Mouse (Mus musculus) intestine, embryonic 14.5 days (tissue): Measurements from ENCODE around the gene Tkt. TPM values are rescaled to one million over a fixed set of nuclear protein-coding genes. Genes with fewer than 3 reads are reported as not detected.

Experiments
- ATAC-seq: fragments of 200-750 bp; cut with Nextera tagmentation; replicated peaks from 2 replicates; pipeline ENCODE4 v1.8.0; 2017; ENCODE audit warnings: low read depth, moderate number of reproducible peaks, moderate TSS enrichment, moderate library complexity; ENCODE audit not compliant: low FRiP score, low TSS enrichment
- DNase-seq: peaks from one replicate; pipeline ENCODE4 v3.0.0-alpha.2; 2018; ENCODE audit warnings: low spot score
- H3K27ac ChIP-seq: fragments of 300-500 bp; sonication (generic); 2 replicates; pipeline ENCODE4 v1.5.1; 2014; ENCODE audit warnings: low read depth, mild to moderate bottlenecking, control low read depth
- H3K27me3 ChIP-seq: fragments of 300-500 bp; sonication (generic); replicated peaks from 2 replicates; pipeline ENCODE4 v1.6.1; 2014; ENCODE audit warnings: low read length, control low read depth; ENCODE audit not compliant: control insufficient read depth, insufficient read depth
- H3K36me3 ChIP-seq: fragments of 300-500 bp; sonication (generic); 2 replicates; pipeline ENCODE4 v1.6.1; 2014; ENCODE audit warnings: low read length, control low read depth; ENCODE audit not compliant: control insufficient read depth, insufficient read depth
- H3K4me1 ChIP-seq: fragments of 300-500 bp; sonication (generic); replicated peaks from 2 replicates; pipeline ENCODE4 v1.6.1; 2014; ENCODE audit warnings: low read length, control low read depth, mixed read lengths; ENCODE audit not compliant: control insufficient read depth, insufficient read depth
- H3K4me2 ChIP-seq: fragments of 300-500 bp; sonication (generic); 2 replicates; pipeline ENCODE4 v1.6.1; 2014; ENCODE audit warnings: low read length
- H3K4me3 ChIP-seq: fragments of 300-500 bp; sonication (generic); 2 replicates; pipeline ENCODE4 v1.5.1; 2014; ENCODE audit warnings: low read depth, low read length, control low read depth, mixed read lengths
- H3K9ac ChIP-seq: fragments of 300-500 bp; sonication (generic); 2 replicates; pipeline ENCODE4 v1.6.1; 2014; ENCODE audit warnings: mild to moderate bottlenecking, low read length
- H3K9me3 ChIP-seq: fragments of 300-500 bp; sonication (generic); 2 replicates; pipeline ENCODE4 v1.6.1; 2016; ENCODE audit warnings: low read length, control low read depth; ENCODE audit not compliant: control insufficient read depth
- WGBS: fragments of 180-500 bp; shearing (Covaris S2); extraction: QIAGEN DNeasy Blood & Tissue Kit; methylation state at CpG from one replicate; pipeline ENCODE4 v1.1.7; 2014; 5-methylcytosine and 5-hydroxymethylcytosine counted together
- polyA plus RNA-seq: library from polyadenylated mRNA; unstranded; fragments of >200 nt; fragmentation: Nextera tagmentation; extraction: Ambion mirVana; gene quantifications from 2 replicates; pipeline ENCODE4 v1.2.1, GENCODE M21; 2014

The Tkt gene
- polyA plus RNA-seq, 1 experiment from 2014 or later = 134 TPM

DNA sequence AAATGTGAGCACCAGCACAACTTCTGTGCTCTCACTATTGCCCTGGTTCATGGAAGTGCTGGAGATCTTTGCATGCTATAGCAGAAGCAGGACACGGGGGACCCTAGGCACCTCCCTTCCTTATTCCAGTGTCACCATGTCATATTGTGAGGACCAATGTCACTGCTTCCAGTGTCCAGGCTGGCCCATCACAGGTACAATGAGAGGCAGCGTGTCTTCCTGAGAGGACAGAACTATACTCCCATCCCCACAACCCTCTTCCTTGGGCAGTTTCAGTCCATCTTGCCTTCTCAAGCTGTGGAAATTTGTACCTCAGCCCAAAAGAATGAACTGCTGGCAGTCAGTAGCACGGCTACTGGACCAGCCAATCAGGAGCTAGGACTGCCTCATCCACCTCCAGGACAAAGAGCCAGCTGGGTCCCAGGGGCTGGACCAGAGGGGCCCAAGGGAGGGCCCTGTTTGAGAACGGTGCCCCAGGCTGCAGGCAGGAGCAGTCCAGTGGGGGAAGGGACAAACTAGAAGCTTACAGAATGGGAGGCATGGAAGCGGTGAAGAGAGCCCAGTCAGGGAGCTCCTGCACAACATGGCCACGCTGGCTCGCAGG lies 46.0 kb downstream of the Tkt start:
- Histone ChIP-seq H3K36me3 (peaks cover 31% of the 10 kb centered on the region), H3K4me2 (0 out of 2 replicates have a peak overlapping the region, but pooled peaks have one; percentile 0), H3K27me3 (no peaks in the 10 kb centered on the region), H3K27ac (peak overlapping the region; percentile 55; the same call in 1 of the 2 replicates), H3K4me3 (no peak overlapping the region), H3K4me1 (peaks cover 14% of the 10 kb centered on the region), H3K9ac (no peak overlapping the region), H3K9me3 (no peaks in the 10 kb centered on the region)
- WGBS = 44% methylated on average over 7 of the region's 7 CpGs
- DNase-seq (no peak), ATAC-seq (peak; percentile 77; the same call in 1 of the 2 replicates)

GRCm38 (mm10) chr14:30595576-30596313 lies 47.6 kb downstream of the Tkt start:
- no peak overlapping the region for H3K4me3 ChIP-seq
- H3K27ac ChIP-seq = no peak overlapping the region
- H3K4me1 ChIP-seq = peaks cover 14% of the 10 kb centered on the region
- WGBS = 86% methylated on average over 8 of the region's 8 CpGs
- DNase-seq (no peak), ATAC-seq (no peak)
- H3K4me2 ChIP-seq = no peak overlapping the region
- H3K9me3 ChIP-seq = no peaks in the 10 kb centered on the region
- H3K9ac ChIP-seq = no peak overlapping the region
- H3K27me3 ChIP-seq = no peaks in the 10 kb centered on the region
- peaks cover 44% of the 10 kb centered on the region for H3K36me3 ChIP-seq

DNA sequence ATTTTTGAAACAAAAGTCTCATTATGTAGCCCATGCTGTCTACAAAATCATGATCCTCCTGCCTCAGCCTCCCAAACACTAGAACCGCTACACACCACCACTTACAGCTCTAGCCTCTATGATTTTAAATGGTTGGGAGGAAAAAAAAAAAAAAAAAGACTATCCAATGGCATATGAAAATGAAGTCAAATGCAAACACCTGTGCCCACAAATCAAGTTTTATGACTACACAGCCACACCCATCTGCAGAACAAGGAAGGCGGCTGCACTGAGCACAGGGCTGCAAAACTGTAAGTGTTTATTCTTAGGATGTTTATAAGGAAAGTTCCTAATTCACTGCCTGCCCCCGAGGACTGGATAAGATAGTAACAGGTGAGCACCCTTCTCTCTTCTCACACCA lies 48.2 kb downstream of the Tkt start:
- Histone ChIP-seq H3K9me3 (no peaks in the 10 kb centered on the region), H3K27me3 (no peaks in the 10 kb centered on the region), H3K9ac (no peak overlapping the region), H3K4me1 (peaks cover 14% of the 10 kb centered on the region), H3K27ac (no peak overlapping the region), H3K4me3 (no peak overlapping the region), H3K4me2 (no peak overlapping the region), H3K36me3 (peaks cover 51% of the 10 kb centered on the region)
- WGBS = 54% methylated on average over 3 of the region's 3 CpGs
- ATAC-seq (no peak), DNase-seq (no peak)

- Histone ChIP-seq H3K4me3 (no peak overlapping the region), H3K36me3 (peaks cover 57% of the 10 kb centered on the region), H3K4me1 (peaks cover 14% of the 10 kb centered on the region), H3K9me3 (no peaks in the 10 kb centered on the region), H3K27ac (no peak overlapping the region), H3K9ac (no peak overlapping the region), H3K4me2 (no peak overlapping the region), H3K27me3 (no peaks in the 10 kb centered on the region)
- WGBS = 77% methylated on average over 2 of the region's 2 CpGs
- ATAC-seq = no peak
- DNase-seq = no peak
Measured at GRCm38 (mm10) chr14:30597142-30597541, 49.0 kb downstream of the Tkt start.

DNA sequence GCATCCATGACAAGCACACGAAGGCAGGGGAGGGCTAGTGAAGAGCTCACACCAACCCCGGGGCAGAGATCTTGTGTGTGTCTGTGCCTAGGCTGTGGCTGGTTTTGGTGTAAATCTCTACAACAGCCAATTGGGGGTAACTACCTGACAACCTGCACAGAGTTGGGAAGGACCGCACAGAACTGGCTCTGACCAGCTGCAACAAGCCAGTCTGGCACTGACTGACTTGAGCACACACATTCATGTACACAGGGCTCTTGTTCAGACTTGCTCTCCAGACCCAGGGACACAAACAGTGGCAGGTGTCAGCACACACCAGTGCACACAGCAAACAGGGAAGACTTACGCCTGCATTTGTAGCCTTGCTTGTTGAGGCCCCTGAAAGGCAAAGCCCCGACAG lies 58.7 kb downstream of the Tkt start:
- Histone ChIP-seq H3K4me2 (no peak overlapping the region), H3K9ac (no peak overlapping the region), H3K36me3 (peaks cover 46% of the 10 kb centered on the region), H3K4me1 (no peaks in the 10 kb centered on the region), H3K9me3 (no peaks in the 10 kb centered on the region), H3K27ac (no peak overlapping the region), H3K4me3 (no peak overlapping the region), H3K27me3 (no peaks in the 10 kb centered on the region)
- DNase-seq (no peak), ATAC-seq (no peak)
- WGBS = 91% methylated on average over 5 of the region's 5 CpGs

- H3K4me2 ChIP-seq = no peak overlapping the region
- peaks cover 37% of the 10 kb centered on the region for H3K36me3 ChIP-seq
- H3K27me3 ChIP-seq = no peaks in the 10 kb centered on the region
- no peak for DNase-seq
- no peak overlapping the region for H3K9ac ChIP-seq
- H3K9me3 ChIP-seq = no peaks in the 10 kb centered on the region
- WGBS = 71% methylated on average over 4 of the region's 4 CpGs
- no peaks in the 10 kb centered on the region for H3K4me1 ChIP-seq
- H3K4me3 ChIP-seq = no peak overlapping the region
- H3K27ac ChIP-seq = no peak overlapping the region
- no peak for ATAC-seq
Measured at GRCm38 (mm10) chr14:30607696-30608095, 59.5 kb downstream of the Tkt start.

- Histone ChIP-seq H3K27ac (no peak overlapping the region), H3K4me1 (no peaks in the 10 kb centered on the region), H3K4me3 (no peak overlapping the region), H3K36me3 (peaks cover 35% of the 10 kb centered on the region), H3K9me3 (no peaks in the 10 kb centered on the region), H3K4me2 (no peak overlapping the region), H3K27me3 (no peaks in the 10 kb centered on the region), H3K9ac (no peak overlapping the region)
- ATAC-seq (no peak), DNase-seq (no peak)
- WGBS = 92% methylated on average over 6 of the region's 6 CpGs
Measured at GRCm38 (mm10) chr14:30608176-30608575, 60.0 kb downstream of the Tkt start.

DNA sequence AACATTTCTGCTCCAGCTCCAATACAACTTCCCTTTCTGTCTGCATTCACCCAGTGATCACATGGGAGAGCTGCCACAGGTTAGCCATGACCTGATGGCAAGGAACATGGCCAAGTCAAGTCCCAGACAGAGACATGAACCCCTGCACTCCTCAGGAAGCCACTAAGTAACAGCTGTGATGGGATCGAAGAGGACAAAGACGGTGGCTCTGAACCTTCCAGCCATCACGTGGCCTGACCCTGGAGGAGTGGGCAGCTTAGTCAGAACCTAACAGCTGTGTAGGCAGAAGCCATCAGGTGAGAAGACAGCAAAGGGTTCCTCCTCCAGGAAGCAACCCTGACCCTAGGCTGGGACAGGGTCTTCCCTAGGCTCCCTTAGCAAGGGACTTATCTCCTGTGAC lies 61.3 kb downstream of the Tkt start:
- H3K36me3 ChIP-seq = peaks cover 26% of the 10 kb centered on the region
- WGBS = 84% methylated on average over 3 of the region's 3 CpGs
- no peak overlapping the region for H3K9ac ChIP-seq
- no peaks in the 10 kb centered on the region for H3K27me3 ChIP-seq
- H3K4me2 ChIP-seq = no peak overlapping the region
- H3K27ac ChIP-seq = no peak overlapping the region
- DNase-seq (no peak), ATAC-seq (no peak)
- H3K4me3 ChIP-seq = no peak overlapping the region
- H3K9me3 ChIP-seq = no peaks in the 10 kb centered on the region
- H3K4me1 ChIP-seq = 0 out of 2 replicates have a peak, but pooled peaks cover under 1% of the 10 kb centered on the region

DNA sequence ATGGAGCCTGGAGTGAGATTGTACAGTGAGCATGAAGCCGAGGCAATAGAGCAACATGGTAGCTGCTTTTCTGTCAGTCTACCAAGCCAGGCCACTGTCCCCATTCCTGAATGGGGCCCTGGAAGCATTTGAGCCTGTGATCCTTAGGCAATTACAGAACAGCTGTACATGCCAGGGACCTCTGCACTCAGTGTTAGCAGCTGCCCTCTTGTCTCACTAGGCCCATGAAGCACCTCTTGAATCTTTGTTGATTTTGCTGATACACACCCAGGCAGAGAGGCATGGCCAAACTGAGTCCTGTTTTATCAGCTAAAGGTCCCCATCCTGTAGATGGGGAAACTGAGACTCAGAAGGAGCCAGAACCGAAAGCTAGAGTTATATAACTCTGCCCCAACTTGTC lies 62.1 kb downstream of the Tkt start:
- WGBS = 79% methylated on average over 2 of the region's 2 CpGs
- Histone ChIP-seq H3K36me3 (peaks cover 22% of the 10 kb centered on the region), H3K9ac (no peak overlapping the region), H3K27ac (no peak overlapping the region), H3K9me3 (no peaks in the 10 kb centered on the region), H3K4me2 (no peak overlapping the region), H3K4me3 (no peak overlapping the region), H3K27me3 (no peaks in the 10 kb centered on the region), H3K4me1 (0 out of 2 replicates have a peak, but pooled peaks cover 8% of the 10 kb centered on the region)
- ATAC-seq (no peak), DNase-seq (no peak)
